Mouse (Mus musculus) megakaryocyte-erythroid progenitor cell, adult 5-6 weeks (primary cell): ENCODE data around the gene Glt6d1. TPM values are rescaled to one million over a fixed set of nuclear protein-coding genes. Genes with fewer than 3 reads are reported as not detected.
"Not testable (repeated sequence)": the region's sequence is repeated elsewhere in the genome, so short reads cannot be mapped to it uniquely, and the experiment has no call there.

Experiments used
- ATAC-seq: replicated peaks from 2 replicates; pipeline ENCODE4 v1.8.0; 2016; ENCODE audit warnings: mild to moderate bottlenecking, inconsistent platforms; ENCODE audit not compliant: severe bottlenecking, poor library complexity, low FRiP score, low TSS enrichment
- total RNA-seq, 2 experiments: library from RNA; stranded (forward) in 1 of 2; stranded (reverse) in 1 of 2; fragments of 200-1000, 215-1000 nt in 1 of 2; fragments of >200 nt in 1 of 2; fragmentation: Nextera tagmentation in 1 of 2; gene quantifications; 2 replicates each; pipeline ENCODE4 v1.2.3; 2014 to 2017

Gene Glt6d1
- total RNA-seq (2014; fragmentation: Nextera tagmentation) (not detected in 2 replicates), total RNA-seq (2017) (not detected in 2 replicates)

DNA sequence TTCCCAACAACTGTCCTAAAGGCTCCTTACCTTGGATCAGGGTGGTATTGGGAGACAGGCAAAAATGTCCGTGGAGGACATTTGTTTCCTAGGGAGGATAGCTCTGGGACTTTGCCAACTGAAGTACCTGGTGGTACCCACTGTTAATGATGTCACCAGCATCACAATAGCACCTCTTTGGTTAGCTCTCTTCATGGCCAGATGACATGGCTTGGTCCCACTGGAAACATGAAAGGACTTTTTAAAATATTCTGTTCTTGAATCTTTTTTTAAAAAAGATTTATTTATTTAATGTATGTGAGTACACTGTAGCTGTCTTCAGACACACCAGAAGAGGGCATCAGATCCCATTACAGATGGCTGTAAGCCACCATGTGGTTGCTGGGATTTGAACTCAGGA is at the start of gene Glt6d1:
Glt6d1 (minus strand) TSS at position 101 of the 400 bp plus-strand sequence.
- not testable (repeated sequence) for ATAC-seq

DNA sequence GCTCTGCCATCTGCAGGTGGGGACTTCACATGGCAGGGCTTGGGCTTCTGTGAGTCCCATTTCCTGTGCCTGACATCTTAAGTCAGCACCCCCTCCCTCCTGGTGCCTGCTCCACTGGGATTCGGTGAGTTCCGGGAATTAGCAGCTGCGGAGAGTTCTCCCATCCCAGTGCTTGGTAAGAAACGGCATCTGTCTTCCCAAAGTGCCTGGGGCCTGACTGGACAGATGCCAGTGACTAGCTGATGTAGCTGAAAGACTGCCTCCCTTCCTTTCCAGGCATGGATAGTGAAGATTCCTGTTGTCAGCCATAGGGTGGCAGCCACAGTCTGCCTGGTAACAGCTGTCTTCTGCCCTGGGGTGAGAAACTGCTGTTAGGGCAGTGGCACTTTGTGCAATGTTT is 49.8 kb upstream of the Glt6d1 start:
- ATAC-seq, result no peak

DNA sequence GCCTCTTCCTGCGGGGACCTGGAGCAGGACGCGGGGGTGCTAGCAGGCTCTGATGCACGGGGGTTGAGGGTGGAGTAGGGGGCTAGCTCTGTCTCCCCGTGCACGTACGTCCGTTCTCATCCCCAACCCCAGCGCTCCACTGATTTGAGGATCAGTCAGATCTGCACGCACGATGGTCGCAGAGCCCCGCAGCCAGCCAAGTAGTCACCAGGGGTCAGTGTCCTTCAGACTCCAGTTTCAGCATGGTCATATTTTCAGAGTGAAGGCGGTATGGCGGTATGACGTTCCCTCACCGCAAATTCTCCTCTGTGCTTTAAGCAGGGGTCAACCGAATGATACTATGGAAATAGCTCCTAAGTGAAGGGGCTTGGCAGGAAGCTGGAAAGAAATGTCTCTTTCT is 48.6 kb upstream of the Glt6d1 start:
- no peak for ATAC-seq

DNA sequence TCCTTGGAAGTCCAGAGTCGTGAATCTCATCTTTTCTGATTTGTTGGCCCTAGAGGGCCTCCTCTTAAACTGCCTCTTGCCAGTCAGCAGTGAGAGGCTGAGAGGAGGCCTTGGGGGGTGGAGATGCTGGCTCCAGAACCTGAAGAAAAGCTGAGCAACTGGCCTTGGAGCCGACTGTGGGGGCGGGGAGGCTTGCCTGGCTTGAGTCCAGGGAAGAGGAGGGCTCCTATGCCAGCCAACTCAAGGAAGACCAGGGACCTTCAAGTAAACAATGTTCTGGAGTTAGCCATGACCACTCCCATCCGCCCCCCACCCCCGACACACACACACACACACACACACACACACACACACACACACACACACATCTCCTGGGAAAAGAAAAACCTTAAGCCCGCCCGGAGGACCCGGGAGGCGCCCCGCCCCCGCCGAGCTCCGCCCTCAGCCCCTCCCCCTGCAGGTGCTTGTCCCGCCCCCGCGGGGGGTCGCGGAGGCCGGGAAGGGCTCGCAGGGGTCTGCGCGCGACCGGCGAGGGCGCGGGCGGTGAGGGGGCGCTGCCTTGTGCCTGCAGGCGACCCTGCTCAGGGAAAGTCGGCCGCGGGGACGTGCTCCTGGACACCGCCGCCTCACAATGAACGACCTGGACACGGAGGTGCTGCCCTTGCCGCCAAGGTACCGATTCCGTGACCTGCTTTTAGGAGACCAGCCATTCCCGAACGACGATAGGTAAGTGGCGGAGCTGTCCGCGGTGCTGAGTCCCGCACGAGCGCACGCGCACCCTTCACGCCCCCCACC is 47.9 kb upstream of the Glt6d1 start, which contains the start of gene Kcnt1:
Kcnt1 (plus strand) TSS at position 398 of the 795 bp plus-strand sequence.
- no peak for ATAC-seq

DNA sequence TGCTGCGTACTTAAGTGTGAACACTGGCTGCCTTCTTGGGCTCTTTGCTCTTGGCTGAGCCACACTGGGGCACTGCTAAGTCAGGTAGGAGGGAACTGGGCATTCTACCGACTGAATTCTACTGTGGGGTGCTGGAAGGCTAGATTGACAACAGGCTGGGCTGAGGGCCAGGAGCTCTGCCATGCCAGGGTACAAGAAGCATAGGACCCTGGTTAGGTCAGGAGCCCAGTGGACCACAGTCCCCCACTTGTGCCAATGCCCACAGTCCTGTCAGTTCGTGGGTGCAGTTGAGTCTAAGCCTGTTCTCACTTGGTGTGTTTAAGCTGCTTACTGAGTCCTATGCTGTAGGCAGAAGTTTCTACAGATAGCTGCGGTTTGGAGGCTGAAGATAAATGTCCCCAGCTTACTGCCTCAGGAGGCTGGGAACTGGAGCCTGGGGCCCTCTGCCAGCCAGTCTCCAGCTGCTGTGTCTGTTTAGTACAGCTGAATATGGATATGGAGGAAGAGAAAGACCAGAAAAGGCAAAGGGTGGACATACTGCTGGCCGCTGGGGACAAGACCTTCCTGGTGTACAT is 47.1 kb upstream of the Glt6d1 start:
- ATAC-seq, result no peak

DNA sequence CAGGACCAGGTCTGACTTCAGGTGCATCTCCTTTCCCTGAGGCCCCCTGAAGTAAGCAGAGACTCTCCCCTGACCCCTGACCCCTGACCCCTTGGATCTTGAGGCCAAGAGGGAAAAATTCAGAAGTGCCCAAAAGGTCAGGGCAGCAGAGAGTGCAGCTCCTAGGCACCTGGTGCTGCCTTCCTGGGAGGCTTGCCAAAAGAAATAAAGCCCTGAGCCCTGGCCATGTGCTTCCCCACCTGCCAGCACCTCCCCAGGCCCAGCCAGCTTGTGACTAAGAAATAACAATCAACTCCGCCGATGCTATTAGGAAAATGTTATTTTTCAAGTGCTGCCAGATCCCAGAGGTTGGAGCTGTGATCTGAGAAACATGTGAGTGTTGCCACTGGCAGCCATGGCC is 46.4 kb upstream of the Glt6d1 start:
- ATAC-seq, result no peak

DNA sequence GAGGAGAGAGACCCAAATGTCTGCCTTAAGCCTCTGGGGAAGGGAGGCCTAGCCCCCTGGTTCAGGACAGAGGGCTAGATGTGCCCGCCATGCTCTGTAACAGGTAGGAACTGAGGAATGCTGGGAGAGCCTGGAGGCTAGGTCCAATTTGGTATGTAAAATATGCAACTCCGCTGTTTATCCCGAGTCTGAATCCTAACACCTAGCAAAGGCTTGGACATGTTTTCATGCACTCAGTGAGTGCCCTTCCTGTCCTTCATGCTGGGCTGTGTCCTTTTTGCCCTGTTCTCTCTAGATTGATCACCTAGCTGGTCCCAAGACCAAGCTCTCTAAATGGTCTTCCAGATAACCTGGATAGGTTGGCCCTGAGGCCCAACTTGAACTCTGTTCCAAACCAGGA is 44.2 kb upstream of the Glt6d1 start:
- no peak for ATAC-seq

DNA sequence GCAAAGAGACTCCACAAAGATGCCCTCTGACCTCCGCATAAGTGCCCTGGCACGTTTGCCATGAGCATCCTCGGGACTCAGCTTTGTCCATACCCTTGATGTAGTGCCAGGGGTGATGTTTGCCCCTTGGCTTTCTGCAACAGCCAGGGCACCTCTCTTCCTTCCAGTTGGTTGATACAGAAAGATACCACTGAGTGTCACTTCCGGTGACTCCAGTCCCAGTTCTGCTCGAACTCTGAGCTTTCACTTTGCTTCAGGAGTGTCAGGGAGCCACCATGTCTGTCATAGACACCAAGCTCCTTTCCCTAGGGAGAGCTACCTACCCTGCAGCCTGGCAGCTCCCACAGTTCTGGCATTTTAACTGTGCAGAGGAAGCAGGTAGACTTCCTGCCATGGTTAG is 38.4 kb upstream of the Glt6d1 start:
- ATAC-seq, result no peak

DNA sequence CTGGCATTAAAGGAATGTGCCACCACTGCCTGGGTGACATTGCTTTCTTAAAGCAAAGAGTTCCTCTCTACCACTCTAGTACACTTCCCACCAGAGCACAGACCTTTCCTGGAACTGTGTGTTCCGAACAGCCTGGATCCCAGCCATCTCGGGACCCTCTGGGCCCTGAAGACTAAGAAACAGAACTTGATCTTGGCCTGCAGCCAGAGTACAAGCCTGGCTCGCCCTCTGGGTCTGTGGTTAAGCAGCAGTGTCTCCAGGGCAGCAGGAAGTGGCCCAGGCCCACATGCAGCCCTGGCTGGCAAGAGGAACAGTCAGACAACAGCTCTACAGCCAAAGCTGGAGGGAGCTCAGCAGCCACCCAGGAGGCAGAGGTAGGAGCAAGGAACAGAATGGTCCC is 37.0 kb upstream of the Glt6d1 start:
- 0 out of 2 replicates have a peak, but pooled peaks have one; percentile 47 for ATAC-seq

DNA sequence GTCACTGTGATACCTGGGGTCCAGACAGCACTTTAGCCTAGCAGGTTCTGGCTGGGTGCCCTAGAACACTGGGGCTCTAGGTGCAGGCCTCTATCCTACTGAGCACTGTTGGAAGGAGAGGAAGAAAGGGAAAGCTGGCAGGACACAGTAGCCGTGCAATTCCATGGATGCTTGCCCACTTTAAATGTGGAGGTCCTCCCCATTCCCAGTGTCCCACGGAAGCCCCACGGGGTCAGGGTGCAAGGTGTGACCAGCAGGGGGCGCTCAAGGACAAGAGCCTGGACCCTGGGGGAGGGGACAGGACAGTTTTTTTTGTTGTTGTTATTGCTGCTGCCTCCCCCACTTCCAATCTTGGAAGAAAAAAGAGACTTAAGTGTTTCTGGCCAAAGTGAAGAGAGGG is 34.7 kb upstream of the Glt6d1 start:
- ATAC-seq, result 0 out of 2 replicates have a peak, but pooled peaks have one; percentile 41

DNA sequence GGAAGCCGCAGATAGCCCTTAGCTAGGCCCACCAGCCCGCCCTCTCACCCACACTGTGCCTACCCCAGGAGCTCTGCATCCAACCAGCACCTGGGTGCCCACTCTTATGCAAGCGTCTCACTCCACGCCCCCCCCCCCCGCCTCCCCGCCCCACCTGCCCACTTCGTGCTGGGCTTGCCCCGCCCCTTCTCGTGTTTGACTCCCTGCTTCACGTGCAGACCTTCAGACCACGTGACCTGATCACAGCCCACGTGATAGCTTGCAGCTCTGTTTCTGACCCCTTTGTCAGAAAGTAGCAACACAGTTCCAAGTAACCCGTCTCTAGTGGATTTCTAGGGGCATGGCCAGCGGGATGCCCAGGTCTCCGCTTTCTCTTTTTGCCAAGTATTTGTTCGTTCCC is 31.6 kb upstream of the Glt6d1 start, which contains the start of gene Sohlh1:
Sohlh1 (minus strand) TSS at position 23 of the 400 bp plus-strand sequence.
- ATAC-seq, result no peak

DNA sequence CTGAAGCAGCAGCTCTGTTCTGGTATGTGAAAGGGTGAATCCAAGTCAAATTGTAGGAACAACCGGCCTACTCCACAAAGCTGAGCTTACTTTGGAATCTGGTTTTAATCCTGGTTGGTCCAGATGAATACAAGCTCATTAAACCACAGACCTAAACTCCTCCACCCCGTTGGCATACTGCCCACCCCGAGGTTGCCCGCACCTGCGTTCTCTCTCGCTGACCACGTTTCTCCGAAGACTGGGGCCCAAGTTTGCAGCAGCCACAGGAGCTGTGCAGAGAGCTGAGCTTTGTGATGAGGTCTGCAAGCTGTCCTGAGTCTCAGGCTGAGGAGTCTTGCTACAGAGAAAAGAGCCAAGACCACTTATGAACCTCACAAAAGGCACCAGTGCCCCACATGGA is 30.9 kb upstream of the Glt6d1 start:
- no peak for ATAC-seq

DNA sequence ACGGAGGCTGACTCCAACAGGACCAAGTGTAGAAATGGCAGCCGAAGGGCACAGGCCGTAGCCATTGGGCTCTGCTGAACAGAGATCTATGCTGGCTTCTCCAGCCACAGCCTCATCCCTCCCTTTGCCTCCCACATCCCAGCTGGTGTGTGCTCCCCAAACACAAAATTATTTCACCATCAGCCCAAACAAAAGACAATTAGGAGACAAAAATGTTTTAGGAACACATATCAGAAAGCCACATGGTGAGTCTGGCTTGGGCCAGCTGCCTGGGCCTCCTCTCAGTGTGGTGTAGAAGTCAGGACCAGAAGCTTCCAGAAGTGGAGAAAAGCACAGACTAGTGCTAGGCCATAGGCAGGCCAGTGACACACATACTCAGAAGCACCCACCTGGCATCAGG is 28.4 kb upstream of the Glt6d1 start:
- ATAC-seq, result no peak

DNA sequence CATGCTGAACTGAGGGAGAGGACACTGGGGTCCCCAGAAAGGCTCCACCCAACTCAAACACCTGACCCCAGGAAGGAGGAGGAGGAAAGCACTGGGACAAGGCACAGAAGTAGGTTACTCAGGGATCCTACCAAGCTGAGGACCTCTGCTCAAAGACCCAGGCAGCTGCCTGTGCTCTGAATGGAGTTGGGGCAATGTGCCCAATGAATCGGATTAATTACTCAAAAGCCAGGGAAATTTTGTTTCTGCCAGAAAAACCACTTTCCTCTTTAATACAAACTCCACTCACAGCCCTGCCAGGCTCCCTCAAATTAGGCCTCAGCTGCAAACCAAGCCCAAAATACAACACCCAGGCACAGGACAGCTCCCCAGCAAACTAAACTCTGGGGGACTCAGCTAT is 27.1 kb upstream of the Glt6d1 start:
- ATAC-seq, result no peak

DNA sequence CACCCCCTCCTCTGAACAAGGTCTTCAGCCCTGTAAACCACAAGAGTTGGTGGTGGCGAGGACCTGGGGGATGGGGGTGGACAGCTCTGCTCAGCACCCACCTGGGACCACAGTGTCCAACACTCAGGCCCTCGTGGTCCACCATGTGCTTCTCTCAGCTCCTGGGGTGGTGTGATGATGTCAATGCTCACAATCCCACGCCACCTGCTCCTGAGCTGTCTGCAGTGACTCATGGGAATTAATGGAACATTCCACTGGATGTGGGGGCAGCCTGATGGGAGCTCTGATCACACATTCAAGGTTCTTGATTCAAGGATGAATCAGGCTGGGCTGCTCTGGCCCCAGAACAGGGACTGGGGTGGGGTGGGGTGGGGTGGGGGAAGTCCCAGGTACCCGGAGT is 26.5 kb upstream of the Glt6d1 start:
- no peak for ATAC-seq

DNA sequence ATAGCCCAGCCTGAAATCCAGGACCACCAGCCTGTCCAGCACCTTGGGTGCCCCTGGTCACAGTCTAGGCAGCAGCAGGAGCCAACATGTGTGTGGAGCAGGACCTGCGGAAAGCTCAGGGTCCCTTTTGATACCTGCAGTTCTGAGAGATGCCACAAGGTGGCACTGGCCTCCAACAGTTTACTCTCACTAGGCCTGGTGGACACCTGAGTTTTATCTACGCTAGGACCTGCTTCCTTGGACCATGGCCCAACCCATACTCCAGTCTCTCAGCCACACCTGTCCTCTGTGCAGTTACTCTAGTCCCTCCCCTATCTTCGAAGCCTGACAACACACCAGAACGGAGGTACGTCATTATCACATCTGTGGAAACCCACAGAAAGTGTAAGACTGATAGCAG is 20.6 kb upstream of the Glt6d1 start:
- peak; percentile 86 for ATAC-seq

DNA sequence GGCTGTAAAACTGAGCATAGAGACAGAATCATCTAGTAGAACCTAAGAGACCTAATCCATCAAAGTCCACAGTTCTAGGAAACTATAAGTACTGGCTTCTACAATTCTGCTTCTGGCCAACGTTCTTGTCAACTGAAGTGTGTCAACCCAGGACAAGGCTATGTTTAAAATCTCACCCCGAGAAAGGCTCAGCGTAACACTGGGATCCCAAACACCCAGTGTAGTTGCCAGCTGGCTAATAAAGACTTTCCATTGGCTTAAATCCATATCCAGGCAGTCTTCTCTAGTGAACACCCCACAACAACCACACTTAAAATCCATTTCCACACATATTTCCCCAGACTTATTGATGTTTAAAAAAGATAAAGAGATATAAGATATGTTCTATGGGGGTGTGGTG is 15.1 kb upstream of the Glt6d1 start:
- no peak for ATAC-seq

DNA sequence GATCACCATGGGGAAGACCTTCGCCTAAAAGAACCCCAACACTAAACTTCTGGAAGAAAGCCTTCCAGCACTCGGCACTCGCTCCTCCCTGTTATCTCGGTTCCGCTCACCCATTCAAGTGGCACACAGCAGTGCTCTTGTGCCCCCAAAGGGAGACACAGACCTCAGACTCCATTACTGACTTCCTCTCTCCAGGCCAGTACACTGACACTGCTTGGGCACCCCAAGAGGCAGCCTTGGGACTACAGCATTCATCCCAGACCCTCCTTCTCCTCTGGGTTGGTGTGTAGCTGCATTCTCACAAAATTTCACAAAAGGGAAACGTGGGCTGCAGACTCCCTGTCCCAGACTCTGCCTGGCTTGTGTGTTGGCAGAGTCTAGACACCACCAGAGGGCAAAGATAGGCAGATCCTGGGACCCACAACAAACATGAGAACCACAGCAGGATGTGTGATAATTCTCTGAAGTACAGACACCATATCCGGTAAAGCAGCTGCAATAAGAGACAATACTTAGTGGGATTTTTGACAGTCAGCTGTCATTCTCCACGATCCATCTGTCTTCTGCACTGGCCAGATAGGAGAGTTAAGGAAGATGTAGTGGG is 12.8 kb upstream of the Glt6d1 start:
- ATAC-seq, result peak; percentile 59

DNA sequence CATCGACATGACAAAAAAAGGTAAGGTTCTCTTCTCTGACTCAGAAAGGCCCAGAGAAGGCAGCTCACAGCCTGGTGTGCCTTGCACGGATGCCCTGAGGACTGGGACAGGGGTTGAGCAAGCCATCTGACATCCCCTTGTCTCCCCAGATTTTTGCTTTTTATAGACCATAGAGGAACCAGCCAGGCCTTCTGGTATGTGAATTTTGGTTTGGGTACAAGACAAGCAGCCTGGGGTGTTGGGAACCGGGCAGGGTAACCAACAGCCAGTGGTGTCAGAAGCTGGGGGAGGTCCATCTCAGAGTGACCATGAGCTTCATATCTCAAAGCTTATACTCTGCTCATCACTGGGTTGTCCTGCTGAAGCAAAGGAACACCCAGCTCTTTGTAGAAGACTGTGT is 9.1 kb upstream of the Glt6d1 start:
- no peak for ATAC-seq

DNA sequence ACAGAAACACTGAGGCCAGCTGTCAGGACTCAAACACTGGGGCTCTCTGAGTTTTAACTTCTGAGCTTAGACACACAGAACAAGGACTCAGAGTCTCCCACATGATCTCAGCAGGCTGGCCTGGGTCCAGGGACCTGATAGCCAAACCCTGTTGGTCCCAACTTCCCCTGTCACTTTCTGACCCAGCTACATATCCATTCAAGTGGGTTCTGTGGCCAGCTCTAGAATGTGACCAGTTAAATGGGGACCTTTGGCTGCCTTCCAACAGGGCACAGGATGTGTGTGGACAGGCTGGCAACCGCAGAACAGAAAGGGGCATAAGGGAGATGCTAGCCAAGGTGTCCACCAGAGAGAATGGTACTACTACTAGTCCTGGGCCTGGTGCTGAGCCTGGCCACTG is 7.2 kb upstream of the Glt6d1 start, which contains the start of gene Lcn9:
Lcn9 (plus strand) TSS at position 348 of the 400 bp plus-strand sequence.
- no peak for ATAC-seq
